Mouse (Mus musculus): Measurements from ENCODE around the gene Pcbp4.

GRCm38 (mm10) chr9:106451899-106452298 lies 1.2 kb upstream of the Pcbp4 start:
- TF ChIP-seq TAL1 (IDR thresholded peaks at IDR 0.05; ENCODE audit: low read length) = no peak
- no peak for TF ChIP-seq GATA1 (IDR thresholded peaks at IDR 0.05; ENCODE audit: low read length)

Data from erythroblast, embryonic 14.5 days (primary cell).